Comparison of ENCODE assay signal across 26 mouse cellular contexts in the genomic region with DNA sequence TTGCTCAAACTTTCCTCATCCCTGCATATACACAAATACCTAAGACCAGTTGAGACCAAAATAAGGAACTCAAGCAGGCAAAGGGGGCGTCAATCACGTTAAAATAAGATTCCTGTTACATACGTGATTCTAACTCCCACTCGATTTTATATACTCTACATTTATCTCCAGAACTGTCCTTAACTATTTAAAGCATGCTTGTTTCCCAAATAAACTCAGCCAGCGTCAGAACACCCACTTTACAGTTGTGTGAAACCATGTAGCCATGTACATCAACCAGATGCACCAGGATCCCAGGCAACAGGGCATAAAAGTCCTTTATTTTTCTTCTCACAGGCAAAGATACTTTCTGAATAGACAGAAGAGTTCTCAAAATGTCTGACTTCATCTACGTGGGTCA.
"Had no signal": no experiment of that assay in that cellular context is flagged by ENCODE, and none has a peak within 500 bp of the region (broad histone marks: within the 10 kb centered on the region; RNA-seq: fewer than 3 reads in every experiment).

No protein-coding gene starts in this region.

- H3K4me1 ChIP-seq: liver, embryonic 13.5 days; liver, embryonic 15.5 days had no signal

- H3K9me3 ChIP-seq: heart, embryonic 13.5 days; heart, embryonic 15.5 days; hindbrain, embryonic 13.5 days; hindbrain, embryonic 15.5 days; kidney, embryonic 15.5 days; limb, embryonic 12.5 days; liver, embryonic 13.5 days; liver, embryonic 15.5 days had no signal

- H3K36me3 ChIP-seq: heart, embryonic 13.5 days; heart, embryonic 15.5 days; hindbrain, embryonic 13.5 days; hindbrain, embryonic 15.5 days; kidney, embryonic 15.5 days; limb, embryonic 12.5 days; liver, embryonic 13.5 days; liver, embryonic 15.5 days had no signal

- DNase-seq: forebrain, postnatal 0 days; gastrocnemius, postnatal 14 days; gastrocnemius, postnatal 36 days; heart, adult 11 months; heart, adult 2 months; heart, postnatal 14 days; heart, postnatal 36 days; kidney, adult 11 months; kidney, adult 2 months; kidney, adult 9 months; kidney, postnatal 14 days; kidney, postnatal 36 days; layer of hippocampus, adult 9-11 months; layer of hippocampus, postnatal 36 days; left cerebral cortex, postnatal 4 days; liver; liver, embryonic 13.5 days had no signal

- H3K27ac ChIP-seq: heart, adult 2 months; heart, embryonic 13.5 days; heart, embryonic 15.5 days; hindbrain, embryonic 13.5 days; hindbrain, embryonic 15.5 days; hindbrain, postnatal 0 days; kidney, embryonic 15.5 days; kidney, postnatal 0 days; limb, embryonic 12.5 days; liver, embryonic 13.5 days; liver, embryonic 15.5 days had no signal

- H3K4me3 ChIP-seq: heart, adult 2 months; heart, embryonic 13.5 days; heart, embryonic 15.5 days; hindbrain, embryonic 13.5 days; hindbrain, embryonic 15.5 days; kidney, embryonic 15.5 days; limb, embryonic 12.5 days; liver, embryonic 13.5 days; liver, embryonic 15.5 days had no signal

- H3K27me3 ChIP-seq: heart, embryonic 13.5 days; heart, embryonic 15.5 days; hindbrain, embryonic 13.5 days; hindbrain, embryonic 15.5 days; kidney, embryonic 15.5 days; limb, embryonic 12.5 days; liver, embryonic 13.5 days; liver, embryonic 15.5 days had no signal
